Mouse (Mus musculus) olfactory bulb, adult 2 months (tissue): ENCODE data around the gene Aox2.

Source experiments
- CTCF ChIP-seq: fragments of 200-500 bp; IDR thresholded peaks from 2 replicates; pipeline ENCODE4 v1.5.1; 2012; ENCODE audit warnings: low read depth, mild to moderate bottlenecking, low read length, moderate library complexity; ENCODE audit not compliant: insufficient read depth
- POLR2A ChIP-seq: fragments of 200-500 bp; IDR thresholded peaks from 2 replicates; pipeline ENCODE4 v1.6.1; 2012; ENCODE audit warnings: mild to moderate bottlenecking, low read depth, low read length, moderate library complexity; ENCODE audit not compliant: insufficient read depth

DNA sequence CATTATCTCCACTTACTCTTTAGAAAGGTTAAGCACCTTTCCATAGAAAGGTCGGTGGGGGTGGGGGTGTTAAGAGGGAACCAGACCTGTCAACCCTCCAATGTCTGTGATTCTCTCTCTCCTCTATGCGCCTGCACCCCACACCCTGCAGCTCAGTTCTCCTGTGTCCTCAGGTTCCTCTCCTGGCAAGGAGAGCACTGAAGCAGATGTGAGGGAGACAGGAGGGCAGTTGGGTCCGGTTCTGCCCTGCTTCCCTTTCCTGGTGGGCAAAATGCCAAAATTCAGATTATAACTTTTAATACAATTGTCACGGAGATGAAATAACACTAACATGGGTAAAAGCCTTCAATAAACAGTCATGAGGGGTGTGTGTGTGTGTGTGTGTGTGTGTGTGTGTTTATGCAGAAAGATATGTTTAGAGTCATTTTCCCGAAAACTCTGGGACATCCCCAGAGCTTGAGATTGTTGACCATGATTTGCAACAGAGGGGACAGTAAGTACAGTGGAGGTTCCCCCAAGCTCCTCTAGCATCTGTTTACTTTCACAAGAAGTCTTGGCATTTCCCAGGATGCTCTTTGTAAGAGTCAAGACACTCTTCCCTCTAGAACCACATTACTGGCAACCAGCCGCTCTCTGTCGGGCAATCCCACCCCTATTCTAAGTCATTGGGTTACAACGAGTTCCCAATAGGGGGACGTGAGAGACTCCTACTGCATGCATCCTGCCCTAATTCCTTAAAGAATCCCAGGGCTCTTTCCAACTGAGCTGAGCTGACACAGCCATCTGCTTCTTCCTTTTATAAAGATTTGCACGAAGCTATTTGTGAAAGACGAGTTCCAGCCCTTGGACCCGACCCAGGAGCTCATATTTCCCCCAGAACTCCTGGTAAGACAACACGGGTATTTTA is 13.5 kb downstream of the Aox2 start:
- TF ChIP-seq CTCF (no peak), POLR2A (no peak)
